8 mouse cellular contexts compared by ENCODE assay signal in genomic region chr11:23124198-23124951, GRCm38 (mm10).
DNase-seq lines count a peak whose midpoint lies in the region; ATAC-seq and TF ChIP-seq lines count a peak whose summit lies in the region.

No protein-coding gene starts in this region.

- no peak for TF ChIP-seq CTCF in gastrocnemius, adult 2 months (IDR thresholded peaks at IDR 0.05)

- ATAC-seq in inflammation-experienced regulatory T-cells, adult 6 months: peak; percentile 60
- ATAC-seq in liver, embryonic 12.5 days: peak; percentile 94

- 2% methylated on average over 23 of the region's 25 CpGs for WGBS in liver, embryonic 12.5 days (ENCODE audit: insufficient replicate concordance)

- no peaks in the 10 kb centered on the region for H3K79me2 ChIP-seq in myocyte (ENCODE audit: control insufficient read depth, insufficient read depth)

- intact Hi-C loops in gastrocnemius, adult 2 months (cut with DNase I): no loop called here

- H3K4me3 ChIP-seq in gastrocnemius, adult 2 months: peak overlapping the region; percentile 65
- peak overlapping the region; percentile 50 for H3K4me3 ChIP-seq in liver, embryonic 12.5 days
- no peak overlapping the region for H3K4me3 ChIP-seq in myocyte

- H3K4me2 ChIP-seq in liver, embryonic 12.5 days: peak overlapping the region; percentile 75
- H3K4me2 ChIP-seq in myocyte (ENCODE audit: low read depth): peak overlapping the region; percentile 37

- no peaks in the 10 kb centered on the region for H3K36me3 ChIP-seq in liver, embryonic 12.5 days
- H3K36me3 ChIP-seq in myocyte (ENCODE audit: control insufficient read depth, insufficient read depth): no peaks in the 10 kb centered on the region

- H3ac ChIP-seq in myocyte (ENCODE audit: control insufficient read depth, insufficient read length): no peak overlapping the region

- peak overlapping the region; percentile 58; the same call in 1 of the 2 replicates for H3K27ac ChIP-seq in gastrocnemius, adult 2 months
- H3K27ac ChIP-seq in liver, embryonic 12.5 days: no peak overlapping the region

- H3K9ac ChIP-seq in liver, embryonic 12.5 days: peak overlapping the region; percentile 35; the same call in 1 of the 2 replicates

- H3K9me3 ChIP-seq in liver, embryonic 12.5 days (replicated peaks): no peaks in the 10 kb centered on the region

- H3K4me1 ChIP-seq in liver, embryonic 12.5 days: peaks cover 8% of the 10 kb centered on the region

- peak; percentile 32 for DNase-seq in urinary bladder, postnatal 14 days (ENCODE audit: low spot score)
- no peak for DNase-seq in urinary bladder, postnatal 4 days (ENCODE audit: low spot score in 2 of 2)
- DNase-seq in cerebellum, postnatal 14 days: peak; percentile 43 to 48
- DNase-seq in gastrocnemius, adult 2 months: peak; percentile 59
- peak; percentile 41 for DNase-seq in testis, postnatal 14 days (ENCODE audit: low spot score)

- TF ChIP-seq POLR2A in myocyte (IDR thresholded peaks at IDR 0.05; ENCODE audit: insufficient read length, low read depth): no peak

- H3K27me3 ChIP-seq in liver, embryonic 12.5 days (replicated peaks): no peaks in the 10 kb centered on the region
- no peaks in the 10 kb centered on the region for H3K27me3 ChIP-seq in myocyte (ENCODE audit: control insufficient read depth, insufficient read depth, insufficient read length)

TF ChIP-seq in myocyte, 11 proteins besides CTCF, POLR2A, EP300 and RAD21:
- TF ChIP-seq E2F4 (IDR thresholded peaks at IDR 0.05; ENCODE audit: insufficient read depth) (no peak), CEBPB (IDR thresholded peaks at IDR 0.05; ENCODE audit: insufficient read depth, poor library complexity, severe bottlenecking) (no peak), MAX (IDR thresholded peaks at IDR 0.05; ENCODE audit: low read depth) (no peak), REST (IDR thresholded peaks at IDR 0.05; ENCODE audit: insufficient read depth, insufficient read length) (no peak), TCF3 (IDR thresholded peaks at IDR 0.05; ENCODE audit: insufficient read length, low read depth) (no peak), USF1 (IDR thresholded peaks at IDR 0.05; ENCODE audit: low read depth) (no peak), POLR2AphosphoS2 (IDR thresholded peaks at IDR 0.05; ENCODE audit: insufficient read length, low read depth) (no peak), SRF (IDR thresholded peaks at IDR 0.05; ENCODE audit: control insufficient read depth, insufficient read length, low read depth) (no peak), MYOG (IDR thresholded peaks at IDR 0.05; ENCODE audit: control insufficient read depth in 1 of 3, insufficient read depth in 1 of 3, insufficient read length in 2 of 3, low read depth in 2 of 3) (no peak), TCF12 (IDR thresholded peaks at IDR 0.05; ENCODE audit: insufficient read depth, poor library complexity, severe bottlenecking) (no peak), MYOD1 (IDR thresholded peaks at IDR 0.05; ENCODE audit: control insufficient read depth in 1 of 3, insufficient read length in 2 of 3, low read depth in 2 of 3) (no peak)

Comparison
In these comparisons a context has a peak if more than half of its experiments do, and no peak if none do; other contexts are left out.
1. DNase-seq: peak in urinary bladder, postnatal 14 days (single experiment), cerebellum, postnatal 14 days (2 of 2), gastrocnemius, adult 2 months (single experiment) and testis, postnatal 14 days (single experiment); none in urinary bladder, postnatal 4 days (0 of 2).